In genomic region chr7:139151116-139151515, GRCm38 (mm10) we compare ENCODE assay signal across 8 mouse cellular contexts.
A peak's percentile ranks its signal among the peaks of the same experiment; 100 is the strongest.
DNase-seq lines count a peak whose midpoint lies in the region; ATAC-seq and TF ChIP-seq lines count a peak whose summit lies in the region.

No protein-coding gene starts in this region.

- intact Hi-C loops in left cerebral cortex, adult 2 months (cut with DNase I) = loop anchor here (2.0 to 5.0 kb wide), 2 partner anchors 14 to 36 kb away; no protein-coding TSS in a partner anchor
- intact Hi-C loops in left cerebral cortex, postnatal 4 days (cut with DNase I) = no loop called here
- intact Hi-C loops in left cerebral cortex, postnatal 25 days (cut with DNase I) = loop anchor here (5.0 kb wide), 1 partner anchor 36 kb away; no protein-coding TSS in a partner anchor

- peak overlapping the region; percentile 69 for H3K27ac ChIP-seq in left cerebral cortex, adult 2 months
- H3K27ac ChIP-seq in hindbrain, embryonic 16.5 days (ENCODE audit: low read depth, low read length) = peak overlapping the region; percentile 5; the same call in 1 of the 2 replicates
- 0 out of 2 replicates have a peak overlapping the region, but pooled peaks have one; percentile 16 for H3K27ac ChIP-seq in neural tube, embryonic 12.5 days

- H3K36me3 ChIP-seq in hindbrain, embryonic 16.5 days (ENCODE audit: control insufficient read depth, insufficient read depth, low read length) = no peaks in the 10 kb centered on the region
- no peaks in the 10 kb centered on the region for H3K36me3 ChIP-seq in neural tube, embryonic 12.5 days

- no peaks in the 10 kb centered on the region for H3K9me3 ChIP-seq in hindbrain, embryonic 16.5 days (ENCODE audit: control insufficient read depth, low read length)
- H3K9me3 ChIP-seq in neural tube, embryonic 12.5 days = no peaks in the 10 kb centered on the region

- TF ChIP-seq CTCF in left cerebral cortex, adult 2 months (IDR thresholded peaks at IDR 0.05) = no peak

- DNase-seq in left cerebral cortex, adult 2 months (ENCODE audit: extremely low spot score in 1 of 2, low spot score in 2 of 2) = peak in 1 of 2 experiments; percentile 59
- DNase-seq in left cerebral cortex, postnatal 4 days = no peak
- DNase-seq in embryo, embryonic 11.5 days (ENCODE audit: low read depth, low spot score) = peak; percentile 46
- peak; percentile 61 to 80 for DNase-seq in left cerebral cortex, postnatal 25 days (ENCODE audit: low spot score in 2 of 2)
- DNase-seq in urinary bladder, adult 2 months (ENCODE audit: low spot score) = no peak
- DNase-seq in c-Kit-positive CD71-positive TER-119-positive erythroid progenitor cells, embryonic 14.5 days (ENCODE audit: low spot score) = no peak

- no peak overlapping the region for H3K4me3 ChIP-seq in left cerebral cortex, adult 2 months
- H3K4me3 ChIP-seq in hindbrain, embryonic 16.5 days (ENCODE audit: low read length) = no peak overlapping the region
- no peak overlapping the region for H3K4me3 ChIP-seq in neural tube, embryonic 12.5 days

- no peak overlapping the region for H3K9ac ChIP-seq in hindbrain, embryonic 16.5 days (ENCODE audit: low read depth, low read length)
- no peak overlapping the region for H3K9ac ChIP-seq in neural tube, embryonic 12.5 days

- peak; percentile 90 for ATAC-seq in hindbrain, embryonic 16.5 days
- ATAC-seq in neural tube, embryonic 12.5 days (ENCODE audit: low FRiP score, low read depth) = peak; percentile 84

- 28% methylated on average over 10 of the region's 10 CpGs for WGBS in hindbrain, embryonic 16.5 days
- 32% methylated on average over 10 of the region's 10 CpGs for WGBS in neural tube, embryonic 12.5 days

- no peaks in the 10 kb centered on the region for H3K27me3 ChIP-seq in hindbrain, embryonic 16.5 days (replicated peaks; ENCODE audit: control insufficient read depth, insufficient read depth, low read length)
- H3K27me3 ChIP-seq in neural tube, embryonic 12.5 days (replicated peaks) = no peaks in the 10 kb centered on the region

- H3K4me1 ChIP-seq in hindbrain, embryonic 16.5 days (ENCODE audit: control insufficient read depth, insufficient read depth, low read depth, low read length) = peaks cover 15% of the 10 kb centered on the region
- H3K4me1 ChIP-seq in neural tube, embryonic 12.5 days = peaks cover 32% of the 10 kb centered on the region

- H3K4me2 ChIP-seq in hindbrain, embryonic 16.5 days (ENCODE audit: low read length) = peak overlapping the region; percentile 33
- peak overlapping the region; percentile 36 for H3K4me2 ChIP-seq in neural tube, embryonic 12.5 days (replicated peaks)

Comparison
In these comparisons a context has a peak if more than half of its experiments do, and no peak if none do; other contexts are left out.
1. DNase-seq: peak in embryo, embryonic 11.5 days (single experiment) and left cerebral cortex, postnatal 25 days (2 of 2); none in left cerebral cortex, postnatal 4 days (single experiment), urinary bladder, adult 2 months (single experiment) and c-Kit-positive CD71-positive TER-119-positive erythroid progenitor cells, embryonic 14.5 days (single experiment).
2. H3K27ac ChIP-seq: peak in every context shown above with its lines; median percentile 69 in left cerebral cortex, adult 2 months; 16 in neural tube, embryonic 12.5 days; 5 in hindbrain, embryonic 16.5 days.